Mouse (Mus musculus) liver, postnatal 0 days (tissue): ENCODE data around the gene Mpdu1.

Source experiments
- CTCF ChIP-seq: sonication (generic); IDR thresholded peaks from 2 replicates; pipeline ENCODE4 v1.5.1; 2016; ENCODE audit warnings: antibody characterized with exemption, low read depth
- EP300 ChIP-seq: IDR thresholded peaks from 2 replicates; pipeline ENCODE4 v1.6.1; 2016; ENCODE audit warnings: antibody characterized with exemption, low read depth, mild to moderate bottlenecking

GRCm38 (mm10) chr11:69708614-69709265 is 46.3 kb upstream of the Mpdu1 start:
- TF ChIP-seq EP300 (no peak), CTCF (no peak)
